ENCODE assay signal across 32 mouse cellular contexts in genomic region chr5:119624554-119624953, GRCm38 (mm10). TPM values are rescaled to one million over a fixed set of nuclear protein-coding genes. Genes with fewer than 3 reads are reported as not detected.
DNase-seq lines count a peak whose midpoint lies in the region; ATAC-seq and TF ChIP-seq lines count a peak whose summit lies in the region.
"Had no signal": no experiment of that assay in that cellular context is flagged by ENCODE, and none has a peak within 500 bp of the region (broad histone marks: within the 10 kb centered on the region; RNA-seq: fewer than 3 reads in every experiment).

No protein-coding gene starts in this region.

- H3K27ac ChIP-seq in lung, embryonic 14.5 days (ENCODE audit: low read depth) = no peak overlapping the region
- no peak overlapping the region for H3K27ac ChIP-seq in embryonic facial prominence, embryonic 10.5 days (replicated peaks)
- H3K27ac ChIP-seq: gastrocnemius, adult 2 months; hindbrain, embryonic 13.5 days; left cerebral cortex, adult 2 months; limb, embryonic 13.5 days; liver, embryonic 14.5 days; midbrain, embryonic 13.5 days had no signal

- no peak for ATAC-seq in lung, embryonic 14.5 days (ENCODE audit: insufficient read depth)
- ATAC-seq: activated CD4-positive, CD25-positive, alpha-beta regulatory T cell, adult 4 months; forebrain, embryonic 16.5 days; intestine, embryonic 16.5 days; midbrain, embryonic 13.5 days had no signal

- no peaks in the 10 kb centered on the region for H3K36me3 ChIP-seq in lung, embryonic 14.5 days (ENCODE audit: insufficient read depth)
- H3K36me3 ChIP-seq in embryonic facial prominence, embryonic 10.5 days (replicated peaks) = no peaks in the 10 kb centered on the region
- H3K36me3 ChIP-seq: heart, embryonic 12.5 days; hindbrain, embryonic 13.5 days; limb, embryonic 13.5 days; midbrain, embryonic 13.5 days had no signal

- peaks cover 15% of the 10 kb centered on the region; the same call in 1 of the 2 replicates for H3K27me3 ChIP-seq in lung, embryonic 14.5 days (ENCODE audit: insufficient read depth, low read length)
- H3K27me3 ChIP-seq in embryonic facial prominence, embryonic 10.5 days (replicated peaks; ENCODE audit: low read depth, poor library complexity, severe bottlenecking) = peaks cover 94% of the 10 kb centered on the region

- H3K9me3 ChIP-seq in lung, embryonic 14.5 days (ENCODE audit: low read depth, low read length) = no peaks in the 10 kb centered on the region
- no peaks in the 10 kb centered on the region for H3K9me3 ChIP-seq in embryonic facial prominence, embryonic 10.5 days
- H3K9me3 ChIP-seq: heart, embryonic 12.5 days; hindbrain, embryonic 13.5 days; limb, embryonic 13.5 days; megakaryocyte, embryonic 14.5 days; midbrain, embryonic 13.5 days had no signal

- peak; percentile 72 for DNase-seq in lung, embryonic 14.5 days
- no peak for DNase-seq in lung, postnatal 4 days
- DNase-seq in ovary, adult 18-20 months (ENCODE audit: low spot score) = peak; percentile 36
- DNase-seq in ovary, postnatal 14 days (ENCODE audit: low spot score) = no peak
- peak; percentile 86 for DNase-seq in adrenal gland, postnatal 10 days
- no peak for DNase-seq in embryonic facial prominence, embryonic 10.5 days (ENCODE audit: low spot score)
- no peak for DNase-seq in MN1 (ENCODE audit: low spot score)
- DNase-seq: B cell, adult 2 months; cerebellum, adult 11-12 months; gastrocnemius, adult 2 months; gastrocnemius, postnatal 36 days; heart, adult 18-20 months; heart, postnatal 4 days; kidney, adult 8-10 months; kidney, postnatal 14 days; right cerebral cortex, adult 18-20 months; spleen, adult 18-20 months; thymus, adult 2 months; thymus, postnatal 4 days had no signal

- H3K4me2 ChIP-seq in lung, embryonic 14.5 days = no peak overlapping the region
- H3K4me2 ChIP-seq: heart, embryonic 12.5 days; hindbrain, embryonic 13.5 days; limb, embryonic 13.5 days; midbrain, embryonic 13.5 days had no signal

- peaks cover 15% of the 10 kb centered on the region for H3K4me1 ChIP-seq in lung, embryonic 14.5 days (ENCODE audit: insufficient read depth)
- peaks cover 77% of the 10 kb centered on the region for H3K4me1 ChIP-seq in embryonic facial prominence, embryonic 10.5 days
- H3K4me1 ChIP-seq: megakaryocyte, embryonic 14.5 days had no signal

- no peak for TF ChIP-seq CTCF in lung, embryonic 14.5 days (IDR thresholded peaks at IDR 0.05; ENCODE audit: low read depth)

- 15% methylated on average over 1 of the region's 1 CpGs for WGBS in lung, embryonic 14.5 days
- 67% methylated on average over 1 of the region's 1 CpGs for WGBS in embryonic facial prominence, embryonic 10.5 days

- H3K4me3 ChIP-seq in lung, embryonic 14.5 days (ENCODE audit: low read depth, low read length) = no peak overlapping the region
- H3K4me3 ChIP-seq in embryonic facial prominence, embryonic 10.5 days = no peak overlapping the region
- H3K4me3 ChIP-seq: erythroblast, embryonic 14.5 days; gastrocnemius, adult 2 months; heart, embryonic 12.5 days; hindbrain, embryonic 13.5 days; left cerebral cortex, adult 2 months; limb, embryonic 13.5 days; megakaryocyte, embryonic 14.5 days; midbrain, embryonic 13.5 days had no signal

- H3K9ac ChIP-seq in lung, embryonic 14.5 days = no peak overlapping the region
- H3K9ac ChIP-seq: heart, embryonic 12.5 days; hindbrain, embryonic 13.5 days; limb, embryonic 13.5 days; liver, embryonic 14.5 days; midbrain, embryonic 13.5 days had no signal

RNA-seq across cellular contexts. Expression of gene Tbx3, which starts 45.9 kb away (rescaled TPM):
- polyA plus RNA-seq in lung, embryonic 14.5 days (2014; fragmentation: Nextera tagmentation; extraction: Ambion mirVana) = 82.1 and 84.8 TPM in 2 replicates
- 100 to 1,000 TPM; 136 to 142 TPM for total RNA-seq in adrenal gland, postnatal 10 days (2021)
- 58.3 and 64.8 TPM in 2 replicates for polyA plus RNA-seq in embryonic facial prominence, embryonic 10.5 days (2016; fragmentation: Nextera tagmentation; extraction: Ambion mirVana)
- total RNA-seq: common myeloid progenitor, adult 5-6 weeks; monocyte, adult 5-6 weeks had no signal
- polyA plus RNA-seq: activated CD4-positive, CD25-positive, alpha-beta regulatory T cell, adult 4 months; erythroblast, embryonic 14.5 days had no signal

Comparison
In these comparisons a context has a peak if more than half of its experiments do, and no peak if none do; other contexts are left out.
1. DNase-seq: peak in lung, embryonic 14.5 days (single experiment), ovary, adult 18-20 months (single experiment) and adrenal gland, postnatal 10 days (single experiment); none in lung, postnatal 4 days (0 of 2), ovary, postnatal 14 days (single experiment), embryonic facial prominence, embryonic 10.5 days (single experiment) and MN1 (single experiment).